Mouse (Mus musculus) forebrain, embryonic 10.5 days (tissue): ENCODE measurements around the gene Hmx1. TPM values are rescaled to one million over a fixed set of nuclear protein-coding genes. Genes with fewer than 3 reads are reported as not detected.
A peak's percentile ranks its signal among the peaks of the same experiment; 100 is the strongest.

Experiments used
- DNase-seq: peaks from one replicate; pipeline ENCODE4 v3.0.0-alpha.2; 2017; ENCODE audit warnings: low spot score; ENCODE audit errors: extremely low spot score
- H3K27ac ChIP-seq: fragments of 300-500 bp; sonication (generic); 2 replicates; pipeline ENCODE4 v1.5.1; 2016; ENCODE audit warnings: mild to moderate bottlenecking
- H3K27me3 ChIP-seq: fragments of 300-500 bp; sonication (generic); 2 replicates; pipeline ENCODE4 v1.6.1; 2016; ENCODE audit warnings: mild to moderate bottlenecking; ENCODE audit not compliant: poor library complexity, severe bottlenecking
- H3K36me3 ChIP-seq: fragments of 300-500 bp; sonication (generic); replicated peaks from 2 replicates; pipeline ENCODE4 v1.6.1; 2016; ENCODE audit warnings: mild to moderate bottlenecking, moderate library complexity
- H3K4me1 ChIP-seq: fragments of 300-500 bp; sonication (generic); 2 replicates; pipeline ENCODE4 v1.6.1; 2016
- H3K4me3 ChIP-seq: fragments of 300-500 bp; sonication (generic); 2 replicates; pipeline ENCODE4 v1.5.1; 2016; ENCODE audit warnings: mild to moderate bottlenecking, moderate library complexity
- H3K9me3 ChIP-seq: fragments of 300-500 bp; sonication (generic); 2 replicates; pipeline ENCODE4 v1.6.1; 2016; ENCODE audit warnings: mild to moderate bottlenecking, moderate library complexity
- WGBS: fragments of 180-500 bp; shearing (Covaris S2); methylation state at CpG from one replicate; pipeline ENCODE4 v1.1.7; 2016; 5-methylcytosine and 5-hydroxymethylcytosine counted together
- polyA plus RNA-seq: library from polyadenylated mRNA; unstranded; fragments of >200 nt; fragmentation: Nextera tagmentation; extraction: Ambion mirVana; gene quantifications from 2 replicates; pipeline ENCODE4 v1.2.1, GENCODE M21; 2016

The Hmx1 gene
- polyA plus RNA-seq, 1 experiment from 2014 or later = 0.38 TPM

GRCm38 (mm10) chr5:35407411-35407930 is 18.6 kb downstream of the Hmx1 start:
- Histone ChIP-seq H3K27me3 (peaks cover 98% of the 10 kb centered on the region), H3K36me3 (no peaks in the 10 kb centered on the region), H3K27ac (no peak overlapping the region), H3K4me3 (no peak overlapping the region), H3K9me3 (no peaks in the 10 kb centered on the region), H3K4me1 (peaks cover 25% of the 10 kb centered on the region)
- DNase-seq = no peak
- WGBS = 29% methylated on average over 9 of the region's 9 CpGs

GRCm38 (mm10) chr5:35411028-35411427 is 22.1 kb downstream of the Hmx1 start:
- Histone ChIP-seq H3K9me3 (no peaks in the 10 kb centered on the region), H3K4me3 (no peak overlapping the region), H3K36me3 (no peaks in the 10 kb centered on the region), H3K27ac (no peak overlapping the region), H3K27me3 (peaks cover 98% of the 10 kb centered on the region), H3K4me1 (peaks cover 41% of the 10 kb centered on the region)
- DNase-seq = no peak
- 72% methylated on average over 10 of the region's 10 CpGs for WGBS

GRCm38 (mm10) chr5:35412833-35413232 is 23.9 kb downstream of the Hmx1 start:
- no peak overlapping the region for H3K27ac ChIP-seq
- H3K27me3 ChIP-seq = peaks cover 98% of the 10 kb centered on the region
- WGBS = 13% methylated on average over 12 of the region's 12 CpGs
- H3K9me3 ChIP-seq = no peaks in the 10 kb centered on the region
- H3K4me1 ChIP-seq = peaks cover 37% of the 10 kb centered on the region
- no peaks in the 10 kb centered on the region for H3K36me3 ChIP-seq
- H3K4me3 ChIP-seq = no peak overlapping the region
- DNase-seq = no peak

GRCm38 (mm10) chr5:35417707-35418106 is 28.8 kb downstream of the Hmx1 start:
- Histone ChIP-seq H3K36me3 (no peaks in the 10 kb centered on the region), H3K4me3 (no peak overlapping the region), H3K27me3 (peaks cover 98% of the 10 kb centered on the region), H3K4me1 (peaks cover 31% of the 10 kb centered on the region), H3K27ac (no peak overlapping the region), H3K9me3 (no peaks in the 10 kb centered on the region)
- WGBS = 54% methylated on average over 7 of the region's 7 CpGs
- no peak for DNase-seq

- DNase-seq = no peak
- 81% methylated on average over 4 of the region's 4 CpGs for WGBS
- Histone ChIP-seq H3K27ac (no peak overlapping the region), H3K27me3 (peaks cover 93% of the 10 kb centered on the region), H3K9me3 (no peaks in the 10 kb centered on the region), H3K4me1 (peaks cover 42% of the 10 kb centered on the region), H3K4me3 (no peak overlapping the region), H3K36me3 (no peaks in the 10 kb centered on the region)
Observed at GRCm38 (mm10) chr5:35421622-35422021, 32.7 kb downstream of the Hmx1 start.

GRCm38 (mm10) chr5:35425218-35425617 is 36.3 kb downstream of the Hmx1 start:
- H3K27ac ChIP-seq = no peak overlapping the region; the same call in 1 of the 2 replicates
- 5% methylated on average over 11 of the region's 11 CpGs for WGBS
- peaks cover 95% of the 10 kb centered on the region for H3K27me3 ChIP-seq
- H3K9me3 ChIP-seq = no peaks in the 10 kb centered on the region
- peak; percentile 57 for DNase-seq
- peaks cover 33% of the 10 kb centered on the region for H3K4me1 ChIP-seq
- H3K4me3 ChIP-seq = no peak overlapping the region
- H3K36me3 ChIP-seq = no peaks in the 10 kb centered on the region

GRCm38 (mm10) chr5:35427901-35428300 is 39.0 kb downstream of the Hmx1 start:
- H3K9me3 ChIP-seq = no peaks in the 10 kb centered on the region
- DNase-seq = no peak
- H3K27me3 ChIP-seq = peaks cover 96% of the 10 kb centered on the region
- peaks cover 33% of the 10 kb centered on the region for H3K4me1 ChIP-seq
- WGBS = 76% methylated on average over 6 of the region's 6 CpGs
- no peak overlapping the region for H3K4me3 ChIP-seq
- H3K27ac ChIP-seq = no peak overlapping the region
- H3K36me3 ChIP-seq = no peaks in the 10 kb centered on the region

- no peak for DNase-seq
- Histone ChIP-seq H3K27me3 (peaks cover 96% of the 10 kb centered on the region), H3K4me3 (no peak overlapping the region), H3K9me3 (no peaks in the 10 kb centered on the region), H3K27ac (no peak overlapping the region), H3K4me1 (peaks cover 33% of the 10 kb centered on the region), H3K36me3 (no peaks in the 10 kb centered on the region)
- WGBS = 85% methylated on average over 6 of the region's 6 CpGs
Observed at GRCm38 (mm10) chr5:35428421-35428820, 39.5 kb downstream of the Hmx1 start.

- WGBS = 82% methylated on average over 6 of the region's 6 CpGs
- H3K27me3 ChIP-seq = peaks cover 71% of the 10 kb centered on the region
- no peak overlapping the region for H3K27ac ChIP-seq
- no peaks in the 10 kb centered on the region for H3K36me3 ChIP-seq
- H3K4me1 ChIP-seq = peaks cover 9% of the 10 kb centered on the region
- H3K4me3 ChIP-seq = no peak overlapping the region
- no peaks in the 10 kb centered on the region; the same call in 1 of the 2 replicates for H3K9me3 ChIP-seq
- DNase-seq = no peak
Observed at GRCm38 (mm10) chr5:35432098-35432497, 43.2 kb downstream of the Hmx1 start.

- no peak overlapping the region for H3K4me3 ChIP-seq
- H3K9me3 ChIP-seq = peaks cover 10% of the 10 kb centered on the region
- no peaks in the 10 kb centered on the region for H3K36me3 ChIP-seq
- H3K4me1 ChIP-seq = peaks cover 7% of the 10 kb centered on the region
- H3K27ac ChIP-seq = no peak overlapping the region
- DNase-seq = no peak
- H3K27me3 ChIP-seq = peaks cover 52% of the 10 kb centered on the region
- WGBS = 51% methylated on average over 5 of the region's 5 CpGs
Observed at GRCm38 (mm10) chr5:35434038-35434437, 45.1 kb downstream of the Hmx1 start.

- Histone ChIP-seq H3K27ac (no peak overlapping the region), H3K4me3 (no peak overlapping the region), H3K36me3 (no peaks in the 10 kb centered on the region), H3K27me3 (peaks cover 45% of the 10 kb centered on the region), H3K4me1 (peaks cover 7% of the 10 kb centered on the region), H3K9me3 (peaks cover 10% of the 10 kb centered on the region)
- no peak for DNase-seq
- WGBS = 72% methylated on average over 6 of the region's 6 CpGs
Observed at GRCm38 (mm10) chr5:35434703-35435102, 45.8 kb downstream of the Hmx1 start.

- peaks cover 18% of the 10 kb centered on the region; the same call in 1 of the 2 replicates for H3K27me3 ChIP-seq
- peaks cover 10% of the 10 kb centered on the region for H3K9me3 ChIP-seq
- H3K4me3 ChIP-seq = no peak overlapping the region
- DNase-seq = no peak
- H3K4me1 ChIP-seq = peaks cover 14% of the 10 kb centered on the region
- no peaks in the 10 kb centered on the region for H3K36me3 ChIP-seq
- WGBS = 81% methylated on average over 6 of the region's 6 CpGs
- no peak overlapping the region for H3K27ac ChIP-seq
Observed at GRCm38 (mm10) chr5:35438805-35439204, 49.9 kb downstream of the Hmx1 start.

- Histone ChIP-seq H3K27ac (no peak overlapping the region), H3K36me3 (no peaks in the 10 kb centered on the region), H3K4me3 (no peak overlapping the region), H3K9me3 (peaks cover 10% of the 10 kb centered on the region), H3K27me3 (peaks cover 13% of the 10 kb centered on the region; the same call in 1 of the 2 replicates), H3K4me1 (peaks cover 15% of the 10 kb centered on the region)
- no peak for DNase-seq
- 70% methylated on average over 8 of the region's 8 CpGs for WGBS
Observed at GRCm38 (mm10) chr5:35440459-35440858, 51.6 kb downstream of the Hmx1 start.

GRCm38 (mm10) chr5:35441411-35441810 is 52.5 kb downstream of the Hmx1 start:
- peaks cover 15% of the 10 kb centered on the region for H3K4me1 ChIP-seq
- peaks cover 10% of the 10 kb centered on the region for H3K9me3 ChIP-seq
- no peaks in the 10 kb centered on the region for H3K36me3 ChIP-seq
- 75% methylated on average over 9 of the region's 9 CpGs for WGBS
- no peak overlapping the region for H3K27ac ChIP-seq
- H3K27me3 ChIP-seq = peaks cover 13% of the 10 kb centered on the region; the same call in 1 of the 2 replicates
- no peak overlapping the region for H3K4me3 ChIP-seq
- DNase-seq = no peak
